ENCODE assay signal across 8 mouse cellular contexts in the genomic region with DNA sequence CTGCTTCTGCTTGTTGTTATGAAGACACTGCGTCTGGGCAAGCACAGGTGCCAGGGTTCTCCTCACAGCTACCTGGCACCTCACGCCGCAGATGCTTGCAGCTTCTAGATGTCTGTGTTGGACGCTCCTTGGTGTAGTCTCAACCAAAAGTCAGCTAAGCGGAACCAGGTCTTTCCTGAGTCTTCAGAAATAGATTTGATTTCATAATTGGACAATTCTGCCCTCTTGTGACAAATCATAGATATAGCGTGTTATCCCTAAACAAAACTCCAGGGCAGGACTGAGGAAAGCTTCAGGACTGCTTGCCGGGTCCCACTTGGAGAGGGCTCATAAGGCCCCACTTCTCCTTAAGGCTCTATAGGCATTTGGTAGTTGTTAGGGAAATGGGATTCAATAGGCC. TPM values are rescaled to one million over a fixed set of nuclear protein-coding genes. Genes with fewer than 3 reads are reported as not detected.
DNase-seq lines count a peak whose midpoint lies in the region; ATAC-seq lines count a peak whose summit lies in the region.

No protein-coding gene starts in this region.

- DNase-seq in embryo, embryonic 10 days (ENCODE audit: low spot score) = peak; percentile 55
- no peak for DNase-seq in embryo, embryonic 9.5 days (ENCODE audit: extremely low spot score)
- peak; percentile 87 for DNase-seq in midbrain, embryonic 11.5 days (ENCODE audit: low spot score, missing footprints)
- DNase-seq in midbrain, embryonic 10.5 days (ENCODE audit: low spot score) = no peak
- peak; percentile 31 for DNase-seq in retina, postnatal 7 days (ENCODE audit: low read depth, low spot score)
- DNase-seq in gastrocnemius, postnatal 36 days = no peak

- no peak overlapping the region for H3K4me3 ChIP-seq in midbrain, embryonic 11.5 days (ENCODE audit: low read depth, low read length)
- H3K4me3 ChIP-seq in midbrain, embryonic 10.5 days = no peak overlapping the region
- no peak overlapping the region for H3K4me3 ChIP-seq in embryonic facial prominence, embryonic 15.5 days (replicated peaks)
- H3K4me3 ChIP-seq in lung, embryonic 15.5 days = no peak overlapping the region

- H3K4me2 ChIP-seq in midbrain, embryonic 11.5 days = no peak overlapping the region
- H3K4me2 ChIP-seq in embryonic facial prominence, embryonic 15.5 days (replicated peaks) = no peak overlapping the region
- no peak overlapping the region for H3K4me2 ChIP-seq in lung, embryonic 15.5 days

- no peaks in the 10 kb centered on the region for H3K9me3 ChIP-seq in midbrain, embryonic 11.5 days (ENCODE audit: control insufficient read depth, low read length)
- H3K9me3 ChIP-seq in midbrain, embryonic 10.5 days (replicated peaks) = no peaks in the 10 kb centered on the region
- H3K9me3 ChIP-seq in embryonic facial prominence, embryonic 15.5 days (replicated peaks) = no peaks in the 10 kb centered on the region
- H3K9me3 ChIP-seq in lung, embryonic 15.5 days = no peaks in the 10 kb centered on the region

- H3K36me3 ChIP-seq in midbrain, embryonic 11.5 days (ENCODE audit: control insufficient read depth, insufficient read depth, low read length) = no peaks in the 10 kb centered on the region
- no peaks in the 10 kb centered on the region for H3K36me3 ChIP-seq in midbrain, embryonic 10.5 days
- H3K36me3 ChIP-seq in embryonic facial prominence, embryonic 15.5 days = no peaks in the 10 kb centered on the region
- H3K36me3 ChIP-seq in lung, embryonic 15.5 days = no peaks in the 10 kb centered on the region

- H3K27me3 ChIP-seq in midbrain, embryonic 11.5 days (ENCODE audit: control insufficient read depth, insufficient read depth, low read length) = no peaks in the 10 kb centered on the region
- no peaks in the 10 kb centered on the region for H3K27me3 ChIP-seq in midbrain, embryonic 10.5 days (ENCODE audit: low read depth, poor library complexity, severe bottlenecking)
- no peaks in the 10 kb centered on the region for H3K27me3 ChIP-seq in embryonic facial prominence, embryonic 15.5 days
- H3K27me3 ChIP-seq in lung, embryonic 15.5 days = no peaks in the 10 kb centered on the region

- H3K27ac ChIP-seq in midbrain, embryonic 11.5 days (ENCODE audit: low read depth, low read length) = no peak overlapping the region
- H3K27ac ChIP-seq in midbrain, embryonic 10.5 days (replicated peaks) = no peak overlapping the region
- H3K27ac ChIP-seq in embryonic facial prominence, embryonic 15.5 days (replicated peaks) = no peak overlapping the region
- H3K27ac ChIP-seq in lung, embryonic 15.5 days = no peak overlapping the region

- intact Hi-C loops in gastrocnemius, postnatal 36 days (cut with DNase I) = loop anchor here (5.0 kb wide), 1 partner anchor 105 kb away; no protein-coding TSS in a partner anchor

- H3K4me1 ChIP-seq in midbrain, embryonic 11.5 days (ENCODE audit: control insufficient read depth, insufficient read depth, low read length) = no peaks in the 10 kb centered on the region
- no peaks in the 10 kb centered on the region for H3K4me1 ChIP-seq in midbrain, embryonic 10.5 days
- 0 out of 2 replicates have a peak, but pooled peaks cover 4% of the 10 kb centered on the region for H3K4me1 ChIP-seq in embryonic facial prominence, embryonic 15.5 days
- H3K4me1 ChIP-seq in lung, embryonic 15.5 days = 0 out of 2 replicates have a peak, but pooled peaks cover 4% of the 10 kb centered on the region

- peak; percentile 55; the same call in 1 of the 2 replicates for ATAC-seq in midbrain, embryonic 11.5 days (ENCODE audit: low FRiP score)
- 0 out of 2 replicates have a peak, but pooled peaks have one; percentile 24 for ATAC-seq in embryonic facial prominence, embryonic 15.5 days (ENCODE audit: insufficient number of reproducible peaks, low FRiP score, low TSS enrichment, low read depth)
- peak; percentile 31; the same call in 1 of the 2 replicates for ATAC-seq in lung, embryonic 15.5 days (ENCODE audit: borderline replicate concordance, extremely low read depth, low FRiP score, low TSS enrichment)

- whole genome bisulfite sequencing in midbrain, embryonic 11.5 days = 67% methylated on average over 7 of the region's 7 CpGs
- 82% methylated on average over 7 of the region's 7 CpGs for WGBS in midbrain, embryonic 10.5 days
- WGBS in embryonic facial prominence, embryonic 15.5 days = 43% methylated on average over 7 of the region's 7 CpGs
- WGBS in lung, embryonic 15.5 days = 48% methylated on average over 7 of the region's 7 CpGs

- no peak overlapping the region for H3K9ac ChIP-seq in midbrain, embryonic 11.5 days (ENCODE audit: low read length)
- no peak overlapping the region for H3K9ac ChIP-seq in embryonic facial prominence, embryonic 15.5 days
- no peak overlapping the region for H3K9ac ChIP-seq in lung, embryonic 15.5 days

RNA-seq across cellular contexts. Expression of a gene that starts 7.8 kb away (rescaled TPM):
- not detected in 2 replicates for polyA plus RNA-seq in midbrain, embryonic 11.5 days (2014; fragmentation: Nextera tagmentation; extraction: Ambion mirVana)
- polyA plus RNA-seq in midbrain, embryonic 10.5 days (2016; fragmentation: Nextera tagmentation; extraction: Ambion mirVana) = 0.09 TPM in 1 of 2 replicates, not detected in the other
- polyA plus RNA-seq in embryonic facial prominence, embryonic 15.5 days (2015; fragmentation: Nextera tagmentation; extraction: Ambion mirVana) = 7.0 and 14.1 TPM in 2 replicates
- polyA plus RNA-seq in lung, embryonic 15.5 days (2015; fragmentation: Nextera tagmentation; extraction: Ambion mirVana) = 3.1 and 3.2 TPM in 2 replicates
- not detected for total RNA-seq in gastrocnemius, postnatal 36 days (2021)

RNA-seq across cellular contexts. Expression of a gene that starts 57.0 kb away (rescaled TPM):
- polyA plus RNA-seq in midbrain, embryonic 11.5 days (2014; fragmentation: Nextera tagmentation; extraction: Ambion mirVana) = 1.0 and 1.1 TPM in 2 replicates
- polyA plus RNA-seq in midbrain, embryonic 10.5 days (2016; fragmentation: Nextera tagmentation; extraction: Ambion mirVana) = 0.72 and 0.91 TPM in 2 replicates
- 7.6 and 9.5 TPM in 2 replicates for polyA plus RNA-seq in embryonic facial prominence, embryonic 15.5 days (2015; fragmentation: Nextera tagmentation; extraction: Ambion mirVana)
- 3.7 and 5.5 TPM in 2 replicates for polyA plus RNA-seq in lung, embryonic 15.5 days (2015; fragmentation: Nextera tagmentation; extraction: Ambion mirVana)
- total RNA-seq in gastrocnemius, postnatal 36 days (2021) = 1 to 10 TPM; 2.4 to 3.1 TPM

Comparison
In these comparisons a context has a peak if more than half of its experiments do, and no peak if none do; other contexts are left out.
1. DNase-seq: peak in embryo, embryonic 10 days (single experiment), midbrain, embryonic 11.5 days (single experiment) and retina, postnatal 7 days (single experiment); none in embryo, embryonic 9.5 days (single experiment), midbrain, embryonic 10.5 days (single experiment) and gastrocnemius, postnatal 36 days (0 of 2).
2. Peak in every context shown above with its lines, with median percentiles within 50 percentile points of each other: ATAC-seq.